ENCODE assay signal across 8 mouse cellular contexts in the genomic region with DNA sequence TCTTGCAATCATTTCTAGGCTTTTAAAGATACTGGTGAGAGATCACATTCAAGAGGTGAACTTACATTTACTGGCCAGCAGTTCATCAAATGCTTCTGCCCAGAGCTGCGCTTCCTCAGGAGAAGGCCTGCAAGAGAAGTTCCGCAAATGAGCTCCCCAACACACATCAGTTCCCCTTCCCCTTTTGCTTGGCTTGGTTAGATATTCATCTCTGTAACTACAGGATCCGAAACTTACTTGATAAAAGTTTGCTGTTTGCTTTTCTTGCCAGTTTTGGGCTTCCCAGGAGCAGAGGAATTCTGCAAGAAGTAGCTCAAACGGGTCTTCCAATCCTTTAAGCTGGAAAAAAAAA. TPM values are rescaled to one million over a fixed set of nuclear protein-coding genes. Genes with fewer than 3 reads are reported as not detected.
A peak's percentile ranks its signal among the peaks of the same experiment; 100 is the strongest.
DNase-seq lines count a peak whose midpoint lies in the region; ATAC-seq and TF ChIP-seq lines count a peak whose summit lies in the region.

No protein-coding gene starts in this region.

- peak overlapping the region; percentile 89 for H3K4me3 ChIP-seq in gastrocnemius, adult 2 months
- peak overlapping the region; percentile 65 for H3K4me3 ChIP-seq in hindbrain, embryonic 11.5 days (ENCODE audit: low read depth, low read length)
- peak overlapping the region; percentile 66 for H3K4me3 ChIP-seq in stomach, embryonic 15.5 days (replicated peaks)

- no peaks in the 10 kb centered on the region for H3K27me3 ChIP-seq in hindbrain, embryonic 11.5 days (ENCODE audit: control insufficient read depth, insufficient read depth, low read length)
- no peaks in the 10 kb centered on the region for H3K27me3 ChIP-seq in stomach, embryonic 15.5 days (replicated peaks)

- H3K9ac ChIP-seq in hindbrain, embryonic 11.5 days (ENCODE audit: low read depth, low read length), result peak overlapping the region; percentile 27; the same call in 1 of the 2 replicates
- H3K9ac ChIP-seq in stomach, embryonic 15.5 days, result no peak overlapping the region

- DNase-seq in gastrocnemius, adult 2 months, result no peak
- DNase-seq in gastrocnemius, postnatal 4 days (ENCODE audit: low spot score in 2 of 2), result no peak
- DNase-seq in brain, adult 2 months (ENCODE audit: low read depth, low spot score), result peak; percentile 52
- no peak for DNase-seq in hindbrain, embryonic 11.5 days (ENCODE audit: low spot score)
- peak; percentile 49 for DNase-seq in lung, postnatal 36 days
- DNase-seq in frontal cortex, postnatal 14 days (ENCODE audit: low spot score in 2 of 2), result no peak
- no peak for DNase-seq in cerebellum, postnatal 10 days

- peak overlapping the region; percentile 81 for H3K4me2 ChIP-seq in hindbrain, embryonic 11.5 days (replicated peaks; ENCODE audit: low read depth, low read length)
- H3K4me2 ChIP-seq in stomach, embryonic 15.5 days, result peak overlapping the region; percentile 83

- intact Hi-C loops in gastrocnemius, adult 2 months (cut with DNase I), result loop anchor here (5.0 kb wide), 2 partner anchors 60 to 85 kb away; no protein-coding TSS in a partner anchor

- no peak for ATAC-seq in hindbrain, embryonic 11.5 days (ENCODE audit: low FRiP score)
- no peak for ATAC-seq in stomach, embryonic 15.5 days (ENCODE audit: insufficient read depth, low FRiP score, low read depth)

- peak overlapping the region; percentile 35 for H3K27ac ChIP-seq in gastrocnemius, adult 2 months
- H3K27ac ChIP-seq in hindbrain, embryonic 11.5 days (ENCODE audit: low read depth, low read length), result no peak overlapping the region
- H3K27ac ChIP-seq in stomach, embryonic 15.5 days, result peak overlapping the region; percentile 21; the same call in 1 of the 2 replicates

- H3K36me3 ChIP-seq in hindbrain, embryonic 11.5 days (ENCODE audit: control insufficient read depth, insufficient read depth, low read length), result no peaks in the 10 kb centered on the region
- no peaks in the 10 kb centered on the region for H3K36me3 ChIP-seq in stomach, embryonic 15.5 days

- TF ChIP-seq CTCF in gastrocnemius, adult 2 months (IDR thresholded peaks at IDR 0.05), result no peak

- no peaks in the 10 kb centered on the region for H3K9me3 ChIP-seq in hindbrain, embryonic 11.5 days (ENCODE audit: control insufficient read depth, low read length)
- no peaks in the 10 kb centered on the region for H3K9me3 ChIP-seq in stomach, embryonic 15.5 days

- WGBS in hindbrain, embryonic 11.5 days, result 72% methylated on average over 4 of the region's 4 CpGs
- 62% methylated on average over 4 of the region's 4 CpGs for WGBS in stomach, embryonic 15.5 days

- H3K4me1 ChIP-seq in hindbrain, embryonic 11.5 days (replicated peaks; ENCODE audit: control insufficient read depth, insufficient read depth, low read length), result no peaks in the 10 kb centered on the region
- H3K4me1 ChIP-seq in stomach, embryonic 15.5 days, result 0 out of 2 replicates have a peak, but pooled peaks cover 4% of the 10 kb centered on the region

RNA-seq across cellular contexts. Expression of a gene that starts 1.3 kb away (rescaled TPM):
- 1 to 10 TPM; 3.0 to 9.5 TPM for total RNA-seq in gastrocnemius, adult 2 months (2021)
- 10 to 100 TPM; 35.2 to 36.0 TPM for total RNA-seq in gastrocnemius, postnatal 4 days (2021)
- polyA plus RNA-seq in hindbrain, embryonic 11.5 days (2014; fragmentation: Nextera tagmentation; extraction: Ambion mirVana), result 76.8 and 78.2 TPM in 2 replicates
- 57.6 and 65.4 TPM in 2 replicates for polyA plus RNA-seq in stomach, embryonic 15.5 days (2015; fragmentation: Nextera tagmentation; extraction: Ambion mirVana)

Comparison
In these comparisons a context has a peak if more than half of its experiments do, and no peak if none do; other contexts are left out.
1. DNase-seq: peak in brain, adult 2 months (single experiment) and lung, postnatal 36 days (single experiment); none in gastrocnemius, adult 2 months (single experiment), gastrocnemius, postnatal 4 days (0 of 2), hindbrain, embryonic 11.5 days (single experiment), frontal cortex, postnatal 14 days (0 of 2) and cerebellum, postnatal 10 days (0 of 2).
2. Peak in every context shown above with its lines, with median percentiles within 50 percentile points of each other: H3K4me3 ChIP-seq.